Mouse (Mus musculus) thymus, adult 2 months (tissue): Measurements from ENCODE around the gene Irf2bpl. TPM values are rescaled to one million over a fixed set of nuclear protein-coding genes. Genes with fewer than 3 reads are reported as not detected.

Source experiments
- DNase-seq: peaks from one replicate; pipeline ENCODE4 v3.0.0; 2021
- H3K27ac ChIP-seq: fragments of 200-500 bp; 2 replicates; pipeline ENCODE4 v1.5.1; 2012; ENCODE audit warnings: low read length, control low read depth; ENCODE audit not compliant: control insufficient read depth, insufficient read depth
- H3K27me3 ChIP-seq: fragments of 200-500 bp; 2 replicates; pipeline ENCODE4 v1.6.1; 2012; ENCODE audit warnings: mild to moderate bottlenecking, low read length, moderate library complexity, mixed read lengths; ENCODE audit not compliant: control insufficient read depth, insufficient read depth
- H3K36me3 ChIP-seq: fragments of 200-500 bp; 2 replicates; pipeline ENCODE4 v1.6.1; 2012; ENCODE audit warnings: mild to moderate bottlenecking, low read length, moderate library complexity; ENCODE audit not compliant: control insufficient read depth, insufficient read depth
- H3K4me1 ChIP-seq: fragments of 200-500 bp; replicated peaks from 2 replicates; pipeline ENCODE4 v1.6.1; 2012; ENCODE audit warnings: low read length; ENCODE audit not compliant: control insufficient read depth, insufficient read depth
- H3K4me3 ChIP-seq: fragments of 200-500 bp; 2 replicates; pipeline ENCODE4 v1.5.1; 2012; ENCODE audit warnings: mild to moderate bottlenecking, low read length, control low read depth, moderate library complexity; ENCODE audit not compliant: control insufficient read depth, insufficient read depth
- CTCF ChIP-seq: fragments of 200-500 bp; IDR thresholded peaks from 2 replicates; pipeline ENCODE4 v1.5.1; 2012; ENCODE audit warnings: mild to moderate bottlenecking, control low read depth, low read length, moderate library complexity, borderline replicate concordance; ENCODE audit not compliant: control insufficient read depth, poor library complexity, insufficient read depth; ENCODE audit errors: extremely low read depth
- POLR2A ChIP-seq: fragments of 200-500 bp; IDR thresholded peaks from 2 replicates; pipeline ENCODE4 v1.6.1; 2012; ENCODE audit warnings: mild to moderate bottlenecking, low read length, control low read depth, moderate library complexity; ENCODE audit not compliant: control insufficient read depth, poor library complexity, insufficient read depth; ENCODE audit errors: extremely low read depth
- WGBS: fragments of 180-500 bp; shearing (Covaris S2); methylation state at CpG from one replicate; pipeline ENCODE4 v1.1.7; 2018; 5-methylcytosine and 5-hydroxymethylcytosine counted together
- polyA plus RNA-seq: library from polyadenylated mRNA; depleted of rRNA; stranded (reverse); fragments of >200 nt; gene quantifications from 2 replicates; pipeline ENCODE4 v1.2.3, GENCODE M21; 2012

Irf2bpl gene
- polyA plus RNA-seq, 1 experiment: 38.6 TPM

DNA sequence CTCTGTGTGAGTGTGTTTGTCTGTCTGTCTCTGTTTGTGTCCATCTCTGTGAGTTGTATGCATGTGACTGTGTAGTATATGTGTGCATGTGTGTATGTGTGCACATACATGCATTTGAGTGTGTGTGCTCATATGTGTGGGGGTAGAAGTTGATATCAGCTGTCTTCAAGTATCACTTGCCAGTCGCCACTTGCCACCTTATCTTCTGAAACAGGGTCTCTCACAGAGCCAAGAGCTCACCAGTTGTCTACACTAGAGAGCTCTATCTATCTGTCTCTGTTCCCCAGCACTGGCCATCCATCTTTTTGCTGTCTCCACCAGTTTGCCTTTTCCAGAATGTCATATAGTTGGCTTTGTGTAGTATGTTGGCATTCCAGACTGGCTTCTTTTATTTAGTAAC is 31.1 kb downstream of the Irf2bpl start:
- no peak for DNase-seq
- no peak overlapping the region for H3K27ac ChIP-seq
- WGBS: 92% methylated on average over 1 of the region's 1 CpGs
- no peaks in the 10 kb centered on the region for H3K36me3 ChIP-seq
- TF ChIP-seq POLR2A (no peak), CTCF (no peak)
- no peaks in the 10 kb centered on the region for H3K27me3 ChIP-seq
- peaks cover 4% of the 10 kb centered on the region for H3K4me1 ChIP-seq
- no peak overlapping the region for H3K4me3 ChIP-seq

DNA sequence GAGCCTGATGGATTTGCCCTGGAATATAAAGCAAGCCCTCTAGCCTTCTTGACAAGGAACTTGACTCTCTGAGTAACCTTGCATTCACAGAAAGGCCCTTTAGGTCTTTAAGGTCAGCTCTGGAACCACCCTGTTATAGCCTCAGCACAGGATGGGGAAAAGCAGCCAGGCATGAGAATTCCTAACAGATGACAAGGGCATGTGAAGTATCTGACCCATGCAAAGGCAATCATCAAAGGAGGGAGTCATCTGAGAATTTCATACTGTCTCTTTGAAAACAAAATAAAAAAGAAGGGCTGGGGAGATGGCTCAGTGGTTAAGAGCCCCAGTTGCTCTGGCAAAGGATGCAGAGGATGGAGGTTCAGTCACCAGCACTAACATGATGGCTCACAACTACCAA is 33.3 kb downstream of the Irf2bpl start:
- H3K4me1 ChIP-seq: peaks cover 4% of the 10 kb centered on the region
- no peak overlapping the region for H3K4me3 ChIP-seq
- no peak for DNase-seq
- H3K36me3 ChIP-seq: no peaks in the 10 kb centered on the region
- no peaks in the 10 kb centered on the region for H3K27me3 ChIP-seq
- no peak overlapping the region for H3K27ac ChIP-seq
- TF ChIP-seq CTCF: no peak
- TF ChIP-seq POLR2A: no peak

DNA sequence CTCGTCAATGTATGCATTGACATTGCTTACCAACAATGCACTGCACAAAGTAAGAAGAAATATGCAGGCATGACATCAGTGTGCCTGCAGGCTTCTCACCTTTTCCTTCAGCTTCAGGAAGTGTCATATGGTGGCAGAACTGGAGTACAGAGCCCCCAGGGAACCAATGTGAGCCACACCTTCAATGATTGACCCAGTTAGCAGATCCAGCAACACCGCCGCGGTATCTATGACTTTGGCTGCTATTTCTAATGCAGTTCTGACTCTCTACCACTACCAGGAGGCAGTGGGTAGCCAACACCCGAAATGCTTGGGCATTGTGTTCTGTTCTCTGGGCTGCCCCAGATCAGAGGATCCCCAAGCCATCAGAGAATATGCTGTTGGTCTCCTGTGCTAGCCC is 33.9 kb downstream of the Irf2bpl start:
- no peak for DNase-seq
- WGBS: 96% methylated on average over 5 of the region's 5 CpGs
- H3K27me3 ChIP-seq: no peaks in the 10 kb centered on the region
- no peaks in the 10 kb centered on the region for H3K36me3 ChIP-seq
- H3K4me3 ChIP-seq: no peak overlapping the region
- TF ChIP-seq CTCF (no peak), POLR2A (no peak)
- peaks cover 2% of the 10 kb centered on the region for H3K4me1 ChIP-seq
- no peak overlapping the region for H3K27ac ChIP-seq

DNA sequence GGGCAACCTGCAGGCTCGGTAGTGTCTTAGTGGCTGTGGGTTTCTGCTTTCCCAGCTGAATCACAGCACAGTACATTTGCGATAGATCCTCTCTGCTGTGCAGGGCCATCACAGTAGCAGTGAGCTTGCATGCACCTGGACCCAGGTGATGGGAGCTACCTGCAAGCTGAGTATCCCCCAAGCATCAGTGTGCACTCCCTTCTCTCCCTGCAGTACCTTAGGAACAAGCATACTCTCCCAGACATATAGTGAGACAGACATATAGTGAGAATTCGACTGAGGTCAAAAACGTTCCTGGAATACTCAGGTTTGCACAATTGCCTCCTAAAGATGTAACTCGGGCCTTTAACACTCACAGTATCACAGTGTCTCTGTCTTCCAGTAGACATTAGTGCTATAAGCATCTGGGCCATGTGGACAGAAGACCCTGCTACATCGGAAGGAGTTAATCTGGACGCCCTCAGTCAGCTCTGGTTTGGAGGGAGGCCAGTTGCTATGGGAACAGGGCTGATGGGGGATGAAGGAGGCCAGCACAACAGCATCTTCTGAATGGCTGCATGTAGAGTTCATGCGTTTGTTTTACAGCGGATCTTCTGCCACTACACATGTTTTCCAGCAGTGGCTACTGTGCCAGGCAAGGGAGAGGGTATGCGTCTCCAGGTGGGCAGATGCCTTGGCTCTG is 34.5 kb downstream of the Irf2bpl start:
- Histone ChIP-seq H3K27me3 (no peaks in the 10 kb centered on the region), H3K27ac (no peak overlapping the region), H3K4me3 (no peak overlapping the region), H3K4me1 (no peaks in the 10 kb centered on the region), H3K36me3 (no peaks in the 10 kb centered on the region)
- no peak for DNase-seq
- 96% methylated on average over 10 of the region's 10 CpGs for WGBS
- TF ChIP-seq POLR2A (no peak), CTCF (no peak)

DNA sequence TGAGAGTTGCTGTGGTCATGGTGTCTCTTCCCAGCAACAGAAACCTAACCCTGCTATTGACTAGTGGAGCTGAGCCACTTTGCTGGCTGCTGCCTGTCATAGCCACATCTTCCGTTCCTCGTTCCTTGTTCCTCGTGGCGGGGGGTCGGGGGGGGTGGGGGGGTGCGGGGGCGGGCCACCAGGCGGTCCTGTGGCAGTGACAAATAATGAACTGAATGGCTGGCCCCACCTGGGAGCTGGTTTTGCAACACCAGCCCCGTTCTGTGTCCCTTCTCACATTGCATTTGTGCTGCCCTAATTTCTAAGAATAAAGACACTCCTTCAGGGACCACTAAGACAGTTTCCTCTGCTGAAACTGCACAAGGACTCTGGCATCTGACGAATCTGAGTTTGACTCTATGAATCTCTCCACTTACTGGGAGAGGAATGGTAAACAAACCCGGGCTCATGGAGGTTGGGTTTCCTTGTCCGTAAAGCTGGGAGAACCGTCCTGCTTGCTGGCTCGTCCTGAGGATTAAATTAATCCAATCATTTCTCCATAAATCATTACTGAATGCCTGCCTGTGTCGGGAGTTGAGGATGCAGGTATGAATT is 41.6 kb downstream of the Irf2bpl start:
- Histone ChIP-seq H3K27me3 (no peaks in the 10 kb centered on the region), H3K4me3 (no peak overlapping the region), H3K27ac (no peak overlapping the region), H3K4me1 (peaks cover 23% of the 10 kb centered on the region), H3K36me3 (no peaks in the 10 kb centered on the region)
- 25% methylated on average over 15 of the region's 15 CpGs for WGBS
- DNase-seq: no peak
- TF ChIP-seq POLR2A (no peak), CTCF (no peak)

DNA sequence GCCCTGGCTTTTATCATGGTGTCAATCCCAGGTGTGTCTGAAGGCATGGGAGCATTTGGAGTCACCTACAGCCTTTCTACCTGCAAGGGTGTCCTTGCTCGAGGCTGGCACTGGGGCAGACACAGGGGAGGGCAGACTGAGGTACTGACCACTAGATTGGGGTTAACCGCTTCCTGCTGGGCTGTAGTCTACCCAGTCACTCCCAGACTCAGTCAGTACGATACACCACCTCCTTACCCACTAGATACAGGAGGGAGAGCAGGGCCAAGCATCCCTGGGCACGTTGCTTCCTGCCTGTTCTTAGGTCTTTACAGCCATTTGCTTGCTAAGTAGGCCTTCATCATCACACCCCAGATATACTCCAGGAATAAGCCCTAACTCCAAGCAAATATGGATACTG is 44.1 kb downstream of the Irf2bpl start:
- 73% methylated on average over 4 of the region's 4 CpGs for WGBS
- Histone ChIP-seq H3K27me3 (no peaks in the 10 kb centered on the region), H3K36me3 (no peaks in the 10 kb centered on the region), H3K4me3 (no peak overlapping the region), H3K4me1 (peaks cover 34% of the 10 kb centered on the region), H3K27ac (no peak overlapping the region)
- TF ChIP-seq CTCF (no peak), POLR2A (no peak)
- no peak for DNase-seq

DNA sequence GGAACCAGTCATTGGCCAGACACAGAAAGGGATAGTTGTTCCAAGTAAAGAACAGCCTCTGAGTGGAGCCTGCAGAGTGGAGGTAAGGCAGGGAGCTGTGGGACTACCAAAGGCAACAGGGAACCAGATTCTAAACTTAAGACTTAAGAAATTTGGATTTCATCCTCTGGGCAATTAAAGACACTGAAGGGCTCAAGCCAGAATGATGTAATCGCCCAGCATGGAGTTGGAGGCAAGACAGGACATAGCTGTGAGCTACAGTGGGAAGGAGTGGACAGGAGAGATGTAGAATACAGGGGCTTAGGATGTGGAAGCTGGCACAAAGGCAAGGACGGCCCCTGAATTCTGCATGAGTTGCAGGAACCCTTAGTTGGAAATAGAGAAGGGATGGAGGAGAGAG is 46.4 kb downstream of the Irf2bpl start:
- WGBS: 92% methylated on average over 2 of the region's 2 CpGs
- no peak overlapping the region for H3K27ac ChIP-seq
- no peak overlapping the region for H3K4me3 ChIP-seq

More for the DNA sequence above, 46.4 kb downstream of the Irf2bpl start:
- Histone ChIP-seq H3K36me3 (no peaks in the 10 kb centered on the region), H3K27me3 (no peaks in the 10 kb centered on the region), H3K4me1 (peaks cover 52% of the 10 kb centered on the region)
- TF ChIP-seq POLR2A (no peak), CTCF (no peak)
- no peak for DNase-seq
